In genomic region chr4:141445328-141445720, GRCm38 (mm10) we compare ENCODE assay signal across 7 mouse cellular contexts. TPM values are rescaled to one million over a fixed set of nuclear protein-coding genes. Genes with fewer than 3 reads are reported as not detected.
DNase-seq lines count a peak whose midpoint lies in the region; ATAC-seq and TF ChIP-seq lines count a peak whose summit lies in the region.

No protein-coding gene starts in this region.

- no peak for DNase-seq in neural tube, embryonic 11.5 days (ENCODE audit: low spot score)
- DNase-seq in neural tube, embryonic 10.5 days (ENCODE audit: extremely low spot score, low spot score), result no peak
- DNase-seq in layer of hippocampus, postnatal 14 days (ENCODE audit: low spot score in 2 of 2), result no peak
- no peak for DNase-seq in layer of hippocampus, adult 8-10 months (ENCODE audit: low spot score in 2 of 2)

- peak overlapping the region; percentile 99 for H3K4me3 ChIP-seq in neural tube, embryonic 11.5 days (ENCODE audit: low read depth, low read length)
- peak overlapping the region; percentile 100 for H3K4me3 ChIP-seq in embryonic facial prominence, embryonic 12.5 days
- H3K4me3 ChIP-seq in intestine, postnatal 0 days (ENCODE audit: low read depth, low read length), result peak overlapping the region; percentile 95
- peak overlapping the region; percentile 97 for H3K4me3 ChIP-seq in olfactory bulb, adult 2 months (ENCODE audit: insufficient read depth, low read depth, low read length)

- peaks cover 6% of the 10 kb centered on the region for H3K36me3 ChIP-seq in neural tube, embryonic 11.5 days (ENCODE audit: control insufficient read depth, insufficient read depth, low read length)
- H3K36me3 ChIP-seq in embryonic facial prominence, embryonic 12.5 days, result peaks cover 34% of the 10 kb centered on the region
- peaks cover 21% of the 10 kb centered on the region for H3K36me3 ChIP-seq in intestine, postnatal 0 days (ENCODE audit: control insufficient read depth, insufficient read depth)

- ATAC-seq in neural tube, embryonic 11.5 days (ENCODE audit: insufficient read depth, low FRiP score, low TSS enrichment), result peak; percentile 21; the same call in 1 of the 2 replicates
- ATAC-seq in embryonic facial prominence, embryonic 12.5 days (ENCODE audit: insufficient number of reproducible peaks, insufficient read depth, low FRiP score, low TSS enrichment), result no peak
- no peak for ATAC-seq in intestine, postnatal 0 days

- 0 out of 2 replicates have a peak overlapping the region, but pooled peaks have one; percentile 86 for H3K27ac ChIP-seq in neural tube, embryonic 11.5 days (ENCODE audit: low read depth, low read length)
- no peak overlapping the region for H3K27ac ChIP-seq in embryonic facial prominence, embryonic 12.5 days
- no peak overlapping the region for H3K27ac ChIP-seq in intestine, postnatal 0 days (ENCODE audit: low read depth, low read length)
- H3K27ac ChIP-seq in olfactory bulb, adult 2 months (ENCODE audit: insufficient read depth, low read depth, low read length), result no peak overlapping the region

- no peaks in the 10 kb centered on the region for H3K9me3 ChIP-seq in neural tube, embryonic 11.5 days (ENCODE audit: control insufficient read depth, low read length)
- H3K9me3 ChIP-seq in embryonic facial prominence, embryonic 12.5 days, result no peaks in the 10 kb centered on the region
- H3K9me3 ChIP-seq in intestine, postnatal 0 days (ENCODE audit: control insufficient read depth), result no peaks in the 10 kb centered on the region

- no peak for TF ChIP-seq POLR2A in olfactory bulb, adult 2 months (IDR thresholded peaks at IDR 0.05; ENCODE audit: insufficient read depth, low read depth, low read length)

- H3K27me3 ChIP-seq in neural tube, embryonic 11.5 days (ENCODE audit: control insufficient read depth, insufficient read depth, low read length), result no peaks in the 10 kb centered on the region
- no peaks in the 10 kb centered on the region for H3K27me3 ChIP-seq in embryonic facial prominence, embryonic 12.5 days
- no peaks in the 10 kb centered on the region for H3K27me3 ChIP-seq in intestine, postnatal 0 days (replicated peaks; ENCODE audit: control insufficient read depth, insufficient read depth, low read length)

- H3K9ac ChIP-seq in neural tube, embryonic 11.5 days (ENCODE audit: low read length), result peak overlapping the region; percentile 98
- peak overlapping the region; percentile 93 for H3K9ac ChIP-seq in embryonic facial prominence, embryonic 12.5 days
- H3K9ac ChIP-seq in intestine, postnatal 0 days (ENCODE audit: low read depth, low read length), result peak overlapping the region; percentile 79

- WGBS in neural tube, embryonic 11.5 days, result 17% methylated on average over 14 of the region's 14 CpGs
- WGBS in embryonic facial prominence, embryonic 12.5 days, result 15% methylated on average over 14 of the region's 14 CpGs
- 14% methylated on average over 14 of the region's 14 CpGs for WGBS in intestine, postnatal 0 days
- 7% methylated on average over 14 of the region's 14 CpGs for WGBS in olfactory bulb, adult 2 months

- no peak for TF ChIP-seq CTCF in intestine, postnatal 0 days (IDR thresholded peaks at IDR 0.05; ENCODE audit: low read depth)
- no peak for TF ChIP-seq CTCF in olfactory bulb, adult 2 months (IDR thresholded peaks at IDR 0.05; ENCODE audit: insufficient read depth, low read depth, low read length)

- peak overlapping the region; percentile 89 for H3K4me2 ChIP-seq in neural tube, embryonic 11.5 days (ENCODE audit: low read depth)
- H3K4me2 ChIP-seq in embryonic facial prominence, embryonic 12.5 days (replicated peaks), result peak overlapping the region; percentile 88
- peak overlapping the region; percentile 94 for H3K4me2 ChIP-seq in intestine, postnatal 0 days (replicated peaks; ENCODE audit: low read depth)

- H3K4me1 ChIP-seq in neural tube, embryonic 11.5 days (ENCODE audit: control insufficient read depth, insufficient read depth, low read length), result peaks cover 10% of the 10 kb centered on the region; the same call in 1 of the 2 replicates
- peaks cover 12% of the 10 kb centered on the region for H3K4me1 ChIP-seq in embryonic facial prominence, embryonic 12.5 days
- peaks cover 4% of the 10 kb centered on the region; the same call in 1 of the 2 replicates for H3K4me1 ChIP-seq in intestine, postnatal 0 days (replicated peaks; ENCODE audit: control insufficient read depth, insufficient read depth, low read length)
- peaks cover 14% of the 10 kb centered on the region for H3K4me1 ChIP-seq in olfactory bulb, adult 2 months (ENCODE audit: control insufficient read depth, insufficient read depth, low read length)

RNA-seq across cellular contexts. Expression of gene Zbtb17, which starts 0.9 kb away (rescaled TPM):
- 46.5 and 48.0 TPM in 2 replicates for polyA plus RNA-seq in neural tube, embryonic 11.5 days (2014; fragmentation: Nextera tagmentation; extraction: Ambion mirVana)
- polyA plus RNA-seq in embryonic facial prominence, embryonic 12.5 days (2016; fragmentation: Nextera tagmentation; extraction: Ambion mirVana), result 54.4 and 56.5 TPM in 2 replicates
- polyA plus RNA-seq in intestine, postnatal 0 days (2015; fragmentation: Nextera tagmentation; extraction: Ambion mirVana), result 9.7 and 9.8 TPM in 2 replicates
- polyA plus RNA-seq in olfactory bulb, adult 2 months (2012; ENCODE audit: insufficient read depth, insufficient read length, low replicate concordance, missing spikeins), result not detected in 2 replicates
- total RNA-seq in layer of hippocampus, postnatal 14 days (2021), result 10 to 100 TPM; 29.3 to 29.8 TPM
- total RNA-seq in layer of hippocampus, adult 8-10 months (2022), result 10 to 100 TPM; 27.6 to 35.4 (median 30.4) TPM

RNA-seq across cellular contexts. Expression of gene Srarp, which starts 9.4 kb away (rescaled TPM):
- not detected in 2 replicates for polyA plus RNA-seq in neural tube, embryonic 11.5 days (2014; fragmentation: Nextera tagmentation; extraction: Ambion mirVana)
- not detected in 2 replicates for polyA plus RNA-seq in embryonic facial prominence, embryonic 12.5 days (2016; fragmentation: Nextera tagmentation; extraction: Ambion mirVana)
- not detected in 2 replicates for polyA plus RNA-seq in intestine, postnatal 0 days (2015; fragmentation: Nextera tagmentation; extraction: Ambion mirVana)
- not detected in 2 replicates for polyA plus RNA-seq in olfactory bulb, adult 2 months (2012; ENCODE audit: insufficient read depth, insufficient read length, low replicate concordance, missing spikeins)
- 1 to 10 TPM; 4.0 to 4.4 TPM for total RNA-seq in layer of hippocampus, postnatal 14 days (2021)
- total RNA-seq in layer of hippocampus, adult 8-10 months (2022), result 1 to 10 TPM; 3.4 to 4.9 (median 3.6) TPM

RNA-seq across cellular contexts. Expression of gene Hspb7, which starts 24.7 kb away (rescaled TPM):
- polyA plus RNA-seq in neural tube, embryonic 11.5 days (2014; fragmentation: Nextera tagmentation; extraction: Ambion mirVana), result 0.11 TPM in 1 of 2 replicates, not detected in the other
- not detected in 2 replicates for polyA plus RNA-seq in embryonic facial prominence, embryonic 12.5 days (2016; fragmentation: Nextera tagmentation; extraction: Ambion mirVana)
- 4.7 and 8.0 TPM in 2 replicates for polyA plus RNA-seq in intestine, postnatal 0 days (2015; fragmentation: Nextera tagmentation; extraction: Ambion mirVana)
- not detected in 2 replicates for polyA plus RNA-seq in olfactory bulb, adult 2 months (2012; ENCODE audit: insufficient read depth, insufficient read length, low replicate concordance, missing spikeins)
- total RNA-seq in layer of hippocampus, postnatal 14 days (2021), result under 1 TPM in 1 of 2 experiments, not detected in 1; 0.23 TPM
- total RNA-seq in layer of hippocampus, adult 8-10 months (2022), result under 1 TPM in 1 of 4 experiments, not detected in 3; 0.33 TPM

RNA-seq across cellular contexts. Expression of gene Clcnkb, which starts 29.5 kb away (rescaled TPM):
- not detected in 2 replicates for polyA plus RNA-seq in neural tube, embryonic 11.5 days (2014; fragmentation: Nextera tagmentation; extraction: Ambion mirVana)
- not detected in 2 replicates for polyA plus RNA-seq in embryonic facial prominence, embryonic 12.5 days (2016; fragmentation: Nextera tagmentation; extraction: Ambion mirVana)
- polyA plus RNA-seq in intestine, postnatal 0 days (2015; fragmentation: Nextera tagmentation; extraction: Ambion mirVana), result not detected in 2 replicates
- not detected in 2 replicates for polyA plus RNA-seq in olfactory bulb, adult 2 months (2012; ENCODE audit: insufficient read depth, insufficient read length, low replicate concordance, missing spikeins)
- not detected for total RNA-seq in layer of hippocampus, postnatal 14 days (2021)
- total RNA-seq in layer of hippocampus, adult 8-10 months (2022), result not detected

RNA-seq across cellular contexts. Expression of gene Clcnka, which starts 46.8 kb away (rescaled TPM):
- polyA plus RNA-seq in neural tube, embryonic 11.5 days (2014; fragmentation: Nextera tagmentation; extraction: Ambion mirVana), result 0.09 TPM in 1 of 2 replicates, not detected in the other
- 0.31 and 0.53 TPM in 2 replicates for polyA plus RNA-seq in embryonic facial prominence, embryonic 12.5 days (2016; fragmentation: Nextera tagmentation; extraction: Ambion mirVana)
- polyA plus RNA-seq in intestine, postnatal 0 days (2015; fragmentation: Nextera tagmentation; extraction: Ambion mirVana), result 0.14 TPM in 1 of 2 replicates, not detected in the other
- not detected in 2 replicates for polyA plus RNA-seq in olfactory bulb, adult 2 months (2012; ENCODE audit: insufficient read depth, insufficient read length, low replicate concordance, missing spikeins)
- total RNA-seq in layer of hippocampus, postnatal 14 days (2021), result under 1 TPM in 1 of 2 experiments, not detected in 1; 0.55 TPM
- total RNA-seq in layer of hippocampus, adult 8-10 months (2022), result not detected
